Mouse (Mus musculus) left cerebral cortex, adult 18-20 months (tissue): ENCODE measurements around the gene Tmem265. TPM values are rescaled to one million over a fixed set of nuclear protein-coding genes. Genes with fewer than 3 reads are reported as not detected.

Experiments used
- total RNA-seq, 2 experiments: library from RNA; stranded (reverse); gene quantifications; 2 replicates each; pipeline ENCODE4 v1.2.3; 2021

Gene Tmem265
- total RNA-seq, 2 experiments from 2014 or later, result 1.0 TPM; not detected in 1

Other genes with a start within 250 kb of the Tmem265 start
- gene Zfp768, start 215.8 kb upstream of the Tmem265 start, total RNA-seq, result 10 to 100 TPM; 13.7 to 14.5 TPM
- gene Zfp747, start 185.3 kb upstream of the Tmem265 start, total RNA-seq, result 1 to 10 TPM; 6.6 to 7.4 TPM
- gene 9130019O22Rik, start 174.2 kb upstream of the Tmem265 start, total RNA-seq, result 1 to 10 TPM; 3.9 to 4.8 TPM
- gene E430018J23Rik, start 167.8 kb upstream of the Tmem265 start, total RNA-seq, result 1 to 10 TPM; 7.4 to 7.6 TPM
- gene Zfp764, start 154.6 kb upstream of the Tmem265 start, total RNA-seq, result 1 to 10 TPM; 4.3 to 4.8 TPM
- gene Zfp688, start 139.3 kb upstream of the Tmem265 start, total RNA-seq, result 10 to 100 TPM; 12.7 to 15.7 TPM
- 1 to 10 TPM; 5.4 to 6.2 TPM for gene Zfp689, start 112.2 kb upstream of the Tmem265 start, total RNA-seq
- gene Prr14, start 101.8 kb upstream of the Tmem265 start, total RNA-seq, result 10 to 100 TPM; 24.6 to 33.0 TPM
- gene Fbrs, start 82.2 kb upstream of the Tmem265 start, total RNA-seq, result 10 to 100 TPM; 54.5 to 57.8 TPM
- gene Srcap, start 49.4 kb upstream of the Tmem265 start, total RNA-seq, result 10 to 100 TPM; 94.9 to 99.7 TPM
- 10 to 100 TPM in 1 of 2 experiments, 1 to 10 TPM in 1; 8.9 to 10.7 TPM for gene Gm42715, start 41.8 kb upstream of the Tmem265 start, total RNA-seq
- 10 to 100 TPM; 70.6 to 81.2 TPM for gene Phkg2, start 11.9 kb downstream of the Tmem265 start, total RNA-seq
- gene Ccdc189, start 27.2 kb downstream of the Tmem265 start, total RNA-seq, result 1 to 10 TPM; 7.5 to 8.9 TPM
- 10 to 100 TPM; 63.6 to 73.4 TPM for gene Rnf40, start 27.4 kb downstream of the Tmem265 start, total RNA-seq
- 10 to 100 TPM; 23.1 to 24.0 TPM for gene Zfp629, start 54.4 kb downstream of the Tmem265 start, total RNA-seq
- 10 to 100 TPM; 44.6 to 46.4 TPM for gene Bcl7c, start 147.5 kb downstream of the Tmem265 start, total RNA-seq
- 1 to 10 TPM; 2.7 to 4.4 TPM for gene Ctf1, start 151.3 kb downstream of the Tmem265 start, total RNA-seq
- gene Ctf2, start 170.8 kb downstream of the Tmem265 start, total RNA-seq, result not detected
- gene Fbxl19, start 183.2 kb downstream of the Tmem265 start, total RNA-seq, result 10 to 100 TPM; 68.8 to 74.6 TPM
- 10 to 100 TPM; 16.8 to 20.5 TPM for gene Orai3, start 208.4 kb downstream of the Tmem265 start, total RNA-seq
- gene Setd1a, start 215.3 kb downstream of the Tmem265 start, total RNA-seq, result 10 to 100 TPM; 41.1 to 44.7 TPM
- 1 to 10 TPM; 5.5 to 5.6 TPM for gene Gm49388, start 224.2 kb downstream of the Tmem265 start, total RNA-seq
- 1 to 10 TPM; 4.7 to 5.3 TPM for gene Hsd3b7, start 239.2 kb downstream of the Tmem265 start, total RNA-seq